ENCODE assay signal across 8 mouse cellular contexts in the genomic region with DNA sequence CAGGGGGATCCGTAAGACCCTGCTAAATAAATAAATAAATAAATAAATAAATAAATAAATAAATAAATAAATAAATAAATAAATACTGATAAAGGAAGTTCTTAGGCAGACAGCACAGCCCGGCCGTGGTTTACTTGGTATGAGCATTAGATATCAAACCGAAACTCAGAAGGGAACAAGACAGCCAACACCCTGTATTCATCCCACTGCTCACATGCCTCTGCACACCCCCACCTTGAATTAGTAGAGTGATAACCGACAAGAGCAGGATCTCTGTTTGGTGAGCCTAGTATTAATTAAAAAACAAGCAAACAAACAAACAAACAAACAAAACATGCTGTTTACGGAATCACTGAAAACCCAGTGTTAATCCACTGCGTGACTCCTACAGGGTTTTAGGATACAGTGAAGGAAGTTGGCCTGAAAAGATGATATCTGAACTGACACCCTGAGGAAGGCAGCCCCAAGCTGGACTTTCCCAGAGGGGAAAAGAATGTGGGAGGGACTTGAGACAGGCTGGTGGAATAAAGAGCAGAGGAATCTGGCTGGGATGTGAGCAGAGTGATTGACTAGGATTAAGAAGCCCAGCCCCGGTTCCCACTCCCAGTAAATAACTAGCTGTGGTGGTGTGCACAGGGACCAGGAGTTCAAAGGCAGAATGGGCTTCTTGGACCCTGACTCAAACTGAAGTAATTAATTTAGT. TPM values are rescaled to one million over a fixed set of nuclear protein-coding genes. Genes with fewer than 3 reads are reported as not detected.
DNase-seq lines count a peak whose midpoint lies in the region; ATAC-seq and TF ChIP-seq lines count a peak whose summit lies in the region.

Gene Endod1 (minus strand): TSS at position 155 of the 703 bp plus-strand sequence.

- intact Hi-C loops in gastrocnemius, adult 2 months (cut with DNase I): loop anchor here (5.0 kb wide), 1 partner anchor 34 kb away; no protein-coding TSS in a partner anchor

- peaks cover 8% of the 10 kb centered on the region; the same call in 1 of the 2 replicates for H3K4me1 ChIP-seq in forebrain, embryonic 11.5 days (replicated peaks; ENCODE audit: control insufficient read depth, insufficient read depth, low read length)
- peaks cover 17% of the 10 kb centered on the region for H3K4me1 ChIP-seq in hindbrain, embryonic 12.5 days

- H3K27ac ChIP-seq in gastrocnemius, adult 2 months: peak within 1 kb of the TSS; percentile 87
- H3K27ac ChIP-seq in forebrain, embryonic 11.5 days (ENCODE audit: low read depth, low read length): peak within 1 kb of the TSS; percentile 15; the same call in 1 of the 2 replicates
- H3K27ac ChIP-seq in hindbrain, embryonic 12.5 days: peak within 1 kb of the TSS; percentile 79

- ATAC-seq in forebrain, embryonic 11.5 days (replicated peaks; ENCODE audit: low FRiP score): peak; percentile 53
- ATAC-seq in hindbrain, embryonic 12.5 days (ENCODE audit: low FRiP score): peak; percentile 49

- 4% methylated on average over 8 of the region's 8 CpGs for WGBS in forebrain, embryonic 11.5 days
- WGBS in hindbrain, embryonic 12.5 days: 5% methylated on average over 8 of the region's 8 CpGs

- DNase-seq in gastrocnemius, adult 2 months: peak; percentile 34
- DNase-seq in gastrocnemius, adult 8-10 months (ENCODE audit: low spot score in 2 of 2): no peak
- DNase-seq in brain, adult 2 months (ENCODE audit: low read depth, low spot score): peak; percentile 71
- DNase-seq in forebrain, embryonic 11.5 days (ENCODE audit: low spot score): peak; percentile 64
- DNase-seq in layer of hippocampus, postnatal 10 days (ENCODE audit: low spot score in 2 of 2): peak in 1 of 2 experiments; percentile 34
- DNase-seq in lung, postnatal 10 days: peak; percentile 74
- peak; percentile 45 to 55 for DNase-seq in right cerebral cortex, postnatal 10 days (ENCODE audit: low spot score in 2 of 2)

- peak within 1 kb of the TSS; percentile 68 for H3K9ac ChIP-seq in forebrain, embryonic 11.5 days (ENCODE audit: low read length)
- peak within 1 kb of the TSS; percentile 81 for H3K9ac ChIP-seq in hindbrain, embryonic 12.5 days

- peak within 1 kb of the TSS; percentile 75 for H3K4me3 ChIP-seq in gastrocnemius, adult 2 months
- peak within 1 kb of the TSS; percentile 61 for H3K4me3 ChIP-seq in forebrain, embryonic 11.5 days (ENCODE audit: low read depth, low read length)
- H3K4me3 ChIP-seq in hindbrain, embryonic 12.5 days: peak within 1 kb of the TSS; percentile 71

- H3K27me3 ChIP-seq in forebrain, embryonic 11.5 days (ENCODE audit: control insufficient read depth, insufficient read depth, low read length): no peaks in the 10 kb centered on the region
- peaks cover 10% of the 10 kb centered on the region for H3K27me3 ChIP-seq in hindbrain, embryonic 12.5 days

- H3K4me2 ChIP-seq in forebrain, embryonic 11.5 days (ENCODE audit: low read depth, low read length, severe bottlenecking): peak within 1 kb of the TSS; percentile 96
- H3K4me2 ChIP-seq in hindbrain, embryonic 12.5 days (replicated peaks): peak within 1 kb of the TSS; percentile 79

- no peaks in the 10 kb centered on the region for H3K36me3 ChIP-seq in forebrain, embryonic 11.5 days (ENCODE audit: control insufficient read depth, insufficient read depth, low read length)
- H3K36me3 ChIP-seq in hindbrain, embryonic 12.5 days: no peaks in the 10 kb centered on the region

- no peaks in the 10 kb centered on the region for H3K9me3 ChIP-seq in forebrain, embryonic 11.5 days (ENCODE audit: control insufficient read depth, low read length)
- H3K9me3 ChIP-seq in hindbrain, embryonic 12.5 days (replicated peaks): no peaks in the 10 kb centered on the region

- TF ChIP-seq CTCF in gastrocnemius, adult 2 months (IDR thresholded peaks at IDR 0.05): no peak

RNA-seq across cellular contexts. Expression of gene Endod1, which starts in this region (rescaled TPM):
- 1 to 10 TPM; 2.7 to 4.5 TPM for total RNA-seq in gastrocnemius, adult 2 months (2021)
- 1 to 10 TPM; 1.3 to 2.4 (median 2.0) TPM for total RNA-seq in gastrocnemius, adult 8-10 months (2022)
- polyA plus RNA-seq in forebrain, embryonic 11.5 days (2014; fragmentation: Nextera tagmentation; extraction: Ambion mirVana): 6.6 and 6.7 TPM in 2 replicates
- 11.0 and 11.9 TPM in 2 replicates for polyA plus RNA-seq in hindbrain, embryonic 12.5 days (2016; fragmentation: Nextera tagmentation; extraction: Ambion mirVana)
- total RNA-seq in layer of hippocampus, postnatal 10 days (2021): 10 to 100 TPM; 38.8 to 43.2 TPM

Comparison
In these comparisons a context has a peak if more than half of its experiments do, and no peak if none do; other contexts are left out.
1. RNA of gene Endod1 (total RNA-seq): 38.8 to 43.2 TPM in layer of hippocampus, postnatal 10 days; 2.7 to 4.5 TPM in gastrocnemius, adult 2 months and 1.3 to 2.4 TPM in gastrocnemius, adult 8-10 months; every median in the first group is over 4 times any median in the second.
2. DNase-seq: peak in gastrocnemius, adult 2 months (single experiment), brain, adult 2 months (single experiment), forebrain, embryonic 11.5 days (single experiment), lung, postnatal 10 days (single experiment) and right cerebral cortex, postnatal 10 days (2 of 2); none in gastrocnemius, adult 8-10 months (0 of 2).
3. H3K27ac ChIP-seq: peak in every context shown above with its lines; median percentile 87 in gastrocnemius, adult 2 months; 79 in hindbrain, embryonic 12.5 days; 15 in forebrain, embryonic 11.5 days.
4. Peak in every context shown above with its lines, with median percentiles within 50 percentile points of each other: H3K4me3 ChIP-seq.